Mouse (Mus musculus) embryonic fibroblast, embryonic 13.5 days (primary cell): ENCODE measurements around the gene Uba6. TPM values are rescaled to one million over a fixed set of nuclear protein-coding genes. Genes with fewer than 3 reads are reported as not detected.

Experiments
- H3K27ac ChIP-seq: 2 replicates; pipeline ENCODE4 v1.5.1; 2012; ENCODE audit warnings: low read length, control low read depth, inconsistent platforms; ENCODE audit not compliant: insufficient read depth
- H3K4me1 ChIP-seq: 2 replicates; pipeline ENCODE4 v1.6.1; 2011; ENCODE audit warnings: low read length; ENCODE audit not compliant: control insufficient read depth, insufficient read depth
- H3K4me3 ChIP-seq: 2 replicates; pipeline ENCODE4 v1.5.1; 2011; ENCODE audit warnings: mild to moderate bottlenecking, control low read depth, low read length; ENCODE audit not compliant: insufficient read depth
- CTCF ChIP-seq: IDR thresholded peaks from 2 replicates; pipeline ENCODE4 v1.5.1; 2011; ENCODE audit warnings: mild to moderate bottlenecking, control low read depth, low read length, moderate library complexity, borderline replicate concordance; ENCODE audit not compliant: insufficient read depth
- POLR2A ChIP-seq: IDR thresholded peaks from 2 replicates; pipeline ENCODE4 v1.6.1; 2011; ENCODE audit warnings: low read depth, mild to moderate bottlenecking, control low read depth, low read length, moderate library complexity
- polyA plus RNA-seq: library from polyadenylated mRNA; stranded (reverse); fragments of >200 nt; gene quantifications from 2 replicates; pipeline ENCODE4 v1.2.4, GENCODE M21; 2011; ENCODE audit warnings: low read depth; ENCODE audit not compliant: missing spikeins, insufficient read length

Uba6 gene
- polyA plus RNA-seq: 68.7 and 86.8 TPM in 2 replicates

DNA sequence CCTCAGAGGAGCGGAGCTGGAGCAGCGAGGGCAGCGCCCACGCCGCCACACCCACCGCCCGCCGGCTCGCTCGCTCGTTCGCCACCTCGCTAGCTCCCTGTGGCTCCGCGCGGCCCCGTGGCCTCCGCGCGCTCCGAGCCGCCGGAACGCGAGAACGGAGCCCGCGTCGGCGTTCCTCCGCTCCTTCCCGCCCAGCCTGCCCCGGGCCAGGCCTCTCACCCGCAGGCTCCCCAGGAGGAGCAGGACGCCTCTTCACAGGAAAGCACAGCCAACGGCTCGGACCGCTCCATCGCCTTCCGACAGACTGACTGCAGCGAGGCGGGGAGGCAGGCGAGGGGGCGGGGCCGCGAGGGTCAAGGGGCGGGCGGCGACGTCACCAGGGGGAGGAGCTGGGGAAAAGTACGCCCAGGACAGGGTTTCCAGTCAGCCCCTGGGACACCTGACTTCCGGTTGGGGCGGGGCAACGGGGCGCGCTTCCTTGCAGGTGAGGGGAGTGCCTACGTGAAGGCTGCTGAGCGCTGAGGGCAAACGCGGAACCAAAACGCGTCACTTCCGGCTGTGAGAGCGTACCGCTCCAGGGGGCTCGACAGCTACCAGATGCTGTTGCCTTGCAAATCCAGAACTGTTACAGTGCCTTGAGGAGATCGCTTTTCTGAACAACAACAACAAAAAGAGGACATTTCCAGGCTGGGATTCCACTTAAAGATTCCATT, at the start of gene Uba6:
Gene Uba6 (minus strand): TSS at position 355 of the 713 bp plus-strand sequence.
- Histone ChIP-seq H3K27ac (peak within 1 kb of the TSS; percentile 54), H3K4me3 (peak within 1 kb of the TSS; percentile 80), H3K4me1 (0 out of 2 replicates have a peak, but pooled peaks cover 2% of the 10 kb centered on the region)
- TF ChIP-seq POLR2A: peak; percentile 85
- no peak for TF ChIP-seq CTCF

DNA sequence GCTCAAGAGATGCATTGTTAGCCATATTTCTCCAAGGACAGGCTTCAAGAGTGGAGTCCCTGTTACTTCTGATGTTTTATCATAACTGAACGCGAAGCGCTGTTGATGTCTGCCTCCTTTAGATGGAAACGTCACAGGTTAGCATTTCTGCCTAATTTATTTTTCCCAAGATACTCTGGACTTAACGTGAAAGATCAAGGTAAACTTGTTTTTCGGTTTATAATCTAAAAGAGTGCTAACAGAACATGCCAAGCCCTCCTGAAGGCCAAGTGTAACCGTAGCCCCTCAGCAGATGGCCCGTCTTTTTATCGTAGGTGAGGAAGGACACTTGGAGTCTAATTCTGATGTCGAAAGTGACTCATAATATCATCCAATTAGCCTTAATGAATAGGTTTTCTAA, 25.2 kb upstream of the Uba6 start, which contains the start of gene Gnrhr:
Gene Gnrhr (minus strand): TSS at position 101 of the 400 bp plus-strand sequence.
- no peak within 1 kb of the TSS for H3K4me3 ChIP-seq
- no peak for TF ChIP-seq POLR2A
- no peak for TF ChIP-seq CTCF

DNA sequence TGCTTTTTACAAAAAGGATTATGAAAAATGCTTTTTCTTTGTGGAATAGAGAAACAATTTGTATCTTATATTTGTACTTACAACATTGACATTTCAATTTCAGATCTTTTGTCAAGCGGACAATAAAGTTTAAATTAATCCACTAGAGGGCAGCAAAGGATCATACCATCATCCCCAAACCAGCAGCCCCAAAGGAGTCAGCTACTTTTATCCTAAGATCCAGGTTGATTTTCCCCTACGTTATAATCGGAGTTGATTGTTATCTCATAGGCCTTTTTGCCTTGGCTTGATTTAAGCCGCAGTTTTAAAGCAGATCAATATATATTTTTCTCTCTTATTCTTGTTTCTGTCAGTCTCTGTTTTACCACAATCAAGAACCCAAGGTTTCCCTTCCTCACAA, 18.8 kb upstream of the Uba6 start:
- no peak overlapping the region for H3K27ac ChIP-seq
- TF ChIP-seq POLR2A (no peak), CTCF (no peak)
- H3K4me1 ChIP-seq: no peaks in the 10 kb centered on the region
- no peak overlapping the region for H3K4me3 ChIP-seq

More for the DNA sequence above, 25.2 kb upstream of the Uba6 start, which contains the start of gene Gnrhr:
- H3K4me1 ChIP-seq: no peaks in the 10 kb centered on the region
- no peak within 1 kb of the TSS for H3K27ac ChIP-seq

DNA sequence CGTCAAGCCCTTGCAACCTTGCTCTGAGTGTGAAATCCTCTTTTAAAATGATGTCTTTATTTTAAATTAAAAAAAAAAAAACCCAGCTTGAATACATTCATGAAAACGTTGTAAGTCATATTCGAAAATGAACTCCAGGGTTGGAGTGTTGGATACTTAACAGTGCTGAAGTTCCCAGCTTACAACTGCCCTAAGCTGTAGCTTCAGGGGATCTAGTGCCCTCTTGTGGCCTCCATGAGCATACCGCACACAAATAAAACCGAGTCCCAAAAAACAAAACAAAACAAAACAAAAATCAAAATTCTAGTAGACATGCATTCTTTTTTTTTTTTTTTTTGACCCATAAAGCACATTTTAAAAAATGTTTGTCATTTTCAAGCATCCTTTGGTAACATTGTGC, 18.2 kb upstream of the Uba6 start:
- no peak for TF ChIP-seq POLR2A
- peak; percentile 38; the same call in 1 of the 2 replicates for TF ChIP-seq CTCF
- Histone ChIP-seq H3K4me1 (no peaks in the 10 kb centered on the region), H3K4me3 (no peak overlapping the region), H3K27ac (no peak overlapping the region)

DNA sequence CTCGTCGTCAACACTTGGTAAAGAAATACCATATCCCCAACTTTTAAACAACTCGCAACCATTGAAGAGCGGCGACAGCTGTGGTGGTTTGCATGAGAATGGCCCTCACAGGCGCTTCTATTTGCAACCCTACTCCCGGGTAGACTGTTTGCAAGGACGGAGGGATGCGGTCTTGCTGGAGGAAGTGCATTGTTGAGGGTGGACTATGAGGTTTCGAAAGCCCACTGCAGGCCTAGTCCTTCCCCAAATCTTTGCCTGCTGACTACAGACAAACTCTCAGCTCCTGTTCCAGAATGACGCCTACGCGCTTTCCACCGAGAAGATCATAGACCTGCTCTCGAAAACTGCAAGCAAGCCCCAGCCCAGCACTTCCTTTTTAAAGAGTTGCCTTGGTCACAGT, 17.7 kb upstream of the Uba6 start:
- Histone ChIP-seq H3K4me3 (no peak overlapping the region), H3K27ac (no peak overlapping the region), H3K4me1 (no peaks in the 10 kb centered on the region)
- no peak for TF ChIP-seq CTCF
- TF ChIP-seq POLR2A: no peak

DNA sequence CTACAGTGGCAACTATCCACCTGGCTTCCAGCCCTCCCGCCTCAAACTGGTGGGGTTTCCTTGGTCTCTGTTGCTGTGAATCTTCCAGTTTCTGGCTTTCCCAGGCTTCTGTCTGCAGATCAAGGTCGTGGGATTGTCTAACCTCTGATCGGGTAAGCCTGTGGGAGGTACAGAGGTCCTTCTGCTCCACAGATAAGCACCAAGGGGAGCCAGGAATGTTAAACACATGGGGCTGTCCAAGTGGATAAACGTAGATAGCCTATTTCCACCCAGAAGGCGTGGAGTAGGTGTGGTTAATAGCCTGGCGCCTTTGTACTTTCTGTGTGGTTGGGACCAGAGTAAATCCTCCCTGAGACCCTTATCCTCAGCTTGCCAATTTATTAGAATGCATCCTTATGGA, 14.8 kb upstream of the Uba6 start:
- Histone ChIP-seq H3K4me1 (no peaks in the 10 kb centered on the region), H3K4me3 (no peak overlapping the region), H3K27ac (no peak overlapping the region)
- TF ChIP-seq POLR2A (no peak), CTCF (no peak)

DNA sequence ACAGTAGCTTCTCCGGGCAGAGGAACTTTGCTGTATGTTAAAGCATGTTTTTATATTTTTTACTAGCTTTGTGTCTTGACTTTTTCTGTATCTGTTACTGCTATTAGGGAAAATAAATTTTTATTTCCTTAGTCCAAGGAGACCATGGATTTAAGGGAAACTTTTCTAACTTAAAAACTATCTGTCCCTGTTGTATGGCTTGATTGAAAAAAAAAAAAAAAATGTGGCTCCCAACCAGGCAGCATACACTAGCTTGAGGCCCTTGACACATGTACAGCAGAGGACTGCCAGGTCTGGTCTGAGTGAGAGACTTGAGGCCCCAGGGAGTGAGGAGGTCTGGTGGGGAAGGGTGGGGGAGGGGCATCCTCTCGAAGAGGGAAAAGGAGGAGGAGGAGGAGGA, 1.2 kb upstream of the Uba6 start:
- no peak overlapping the region for H3K27ac ChIP-seq
- TF ChIP-seq POLR2A (no peak), CTCF (no peak)

DNA sequence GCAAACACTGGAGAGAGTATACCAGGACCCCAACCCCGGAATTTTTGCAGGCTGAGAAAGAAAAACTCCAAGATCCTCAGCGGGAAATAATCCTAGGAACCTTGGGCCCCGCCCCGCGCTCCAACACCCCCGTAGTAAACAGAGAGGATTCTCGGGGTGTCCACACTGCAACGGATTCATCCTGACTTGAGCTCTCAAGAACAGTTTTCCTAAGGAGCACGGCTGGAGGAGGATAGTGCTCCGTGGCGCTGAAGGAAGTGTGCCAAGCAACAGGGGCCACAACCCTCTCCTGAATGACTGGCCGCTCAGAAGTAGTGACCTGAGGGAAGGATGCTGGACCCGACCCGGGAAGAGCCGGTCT, 535 bp downstream of the Uba6 start:
- TF ChIP-seq POLR2A (no peak), CTCF (no peak)

More for the DNA sequence above, 1.2 kb upstream of the Uba6 start:
- Histone ChIP-seq H3K4me1 (no peaks in the 10 kb centered on the region), H3K4me3 (no peak overlapping the region)

DNA sequence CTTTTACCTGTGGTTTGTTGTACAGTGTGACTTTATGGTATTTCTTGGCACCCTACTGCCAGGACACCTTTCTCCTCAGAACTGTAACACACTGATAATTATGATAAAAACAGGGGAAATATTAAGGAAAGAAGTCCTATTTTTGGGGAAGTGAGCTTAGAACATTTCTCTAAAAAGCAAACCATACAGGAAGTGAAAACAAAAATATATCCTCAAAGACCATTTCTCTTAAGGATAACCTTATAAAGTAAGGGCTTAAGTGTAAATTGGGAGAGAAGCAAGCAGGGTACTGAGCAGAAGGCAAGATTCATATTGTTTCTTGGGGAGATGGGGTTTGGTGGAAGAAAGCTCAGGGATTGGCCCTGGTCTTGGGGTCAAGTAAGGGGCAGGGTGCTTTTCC, 42.8 kb downstream of the Uba6 start:
- no peak overlapping the region for H3K4me3 ChIP-seq

More for the DNA sequence above, 535 bp downstream of the Uba6 start:
- H3K4me1 ChIP-seq: 0 out of 2 replicates have a peak, but pooled peaks cover 2% of the 10 kb centered on the region
- peak overlapping the region; percentile 80 for H3K4me3 ChIP-seq
- peak overlapping the region; percentile 54 for H3K27ac ChIP-seq

DNA sequence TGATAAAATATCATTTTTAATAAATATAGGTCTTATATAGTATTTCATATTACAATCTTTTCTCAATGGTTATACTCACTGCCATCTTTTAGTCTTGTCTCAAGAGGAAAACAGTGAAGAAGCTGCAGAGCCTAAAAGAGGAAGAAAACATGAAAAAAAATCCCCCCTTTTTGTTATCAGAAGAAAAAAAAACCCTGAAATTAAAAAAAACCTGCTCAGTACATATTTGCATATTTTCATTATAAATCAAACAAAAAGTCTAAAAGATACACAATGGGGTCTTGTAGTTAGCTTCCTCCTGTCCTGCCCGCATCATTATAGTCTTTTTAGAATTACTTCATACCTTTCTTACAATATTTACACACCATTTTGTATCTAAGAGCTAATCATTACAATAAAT, 43.9 kb downstream of the Uba6 start:
- Histone ChIP-seq H3K4me1 (no peaks in the 10 kb centered on the region), H3K4me3 (no peak overlapping the region)
- no peak for TF ChIP-seq CTCF
- TF ChIP-seq POLR2A: no peak

More for the DNA sequence above, 42.8 kb downstream of the Uba6 start:
- H3K27ac ChIP-seq: no peak overlapping the region
- no peak for TF ChIP-seq POLR2A
- TF ChIP-seq CTCF: no peak
- H3K4me1 ChIP-seq: no peaks in the 10 kb centered on the region

DNA sequence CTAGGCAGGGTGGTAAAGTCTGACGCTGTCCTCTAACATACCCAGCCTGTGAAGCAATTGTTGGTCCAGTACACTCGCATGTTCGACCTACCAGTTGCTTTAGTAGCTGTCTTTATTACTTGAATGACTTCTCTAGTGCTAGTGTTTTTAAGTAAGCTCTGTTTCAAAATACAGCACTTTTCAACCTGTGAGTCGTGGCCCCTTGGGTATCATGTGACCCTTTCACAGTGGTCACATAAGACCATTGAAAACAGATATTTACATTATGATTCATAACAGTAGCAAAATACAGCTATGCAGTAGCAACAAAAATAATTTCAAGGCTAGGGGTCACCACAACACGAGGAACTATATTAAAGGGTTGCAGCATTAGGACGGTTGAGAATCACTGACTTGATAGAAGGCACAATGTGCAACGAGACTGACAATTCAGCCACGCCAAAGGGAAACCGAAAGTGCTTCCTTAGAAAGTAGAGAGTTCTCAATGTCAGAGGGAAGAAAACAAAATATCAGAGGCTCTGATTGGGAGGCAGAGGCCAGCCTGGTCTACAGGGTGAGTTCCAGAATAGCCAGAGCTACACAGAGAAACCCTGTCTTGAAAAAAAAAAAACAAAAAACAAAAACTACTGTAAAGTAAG, 54.0 kb downstream of the Uba6 start:
- H3K4me3 ChIP-seq: no peak overlapping the region
- no peak overlapping the region for H3K27ac ChIP-seq
- TF ChIP-seq CTCF (no peak), POLR2A (no peak)
- no peaks in the 10 kb centered on the region for H3K4me1 ChIP-seq

More for the DNA sequence above, 43.9 kb downstream of the Uba6 start:
- no peak overlapping the region for H3K27ac ChIP-seq
